Mouse (Mus musculus) thymus, adult 18-20 months (tissue): ENCODE measurements around the gene Ank2.

Source experiments
- DNase-seq, 2 experiments: peaks; one replicate each; pipeline ENCODE4 v3.0.0; 2022; ENCODE audit warnings: mixed read lengths in 2 of 2

Gene Ank2

DNA sequence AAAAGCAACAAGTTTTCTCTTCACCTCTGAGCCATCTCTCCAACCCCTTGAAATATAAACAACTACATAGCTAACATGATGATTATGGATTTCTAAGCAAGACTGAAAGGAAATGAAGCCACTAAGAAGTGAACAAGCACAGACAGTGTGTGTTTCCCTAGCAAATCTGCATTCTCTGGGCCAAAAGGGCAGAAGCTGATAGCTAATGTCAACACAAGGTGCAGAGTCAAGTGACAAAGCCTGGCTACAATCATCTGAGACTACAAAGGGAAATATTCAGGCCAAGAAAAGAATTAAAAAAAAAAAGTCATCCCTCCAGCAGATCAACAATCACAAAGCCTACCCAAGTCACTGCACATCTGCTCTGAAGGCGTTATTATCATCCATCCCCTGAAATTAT lies 330.0 kb downstream of the Ank2 start:
- DNase-seq: no peak

DNA sequence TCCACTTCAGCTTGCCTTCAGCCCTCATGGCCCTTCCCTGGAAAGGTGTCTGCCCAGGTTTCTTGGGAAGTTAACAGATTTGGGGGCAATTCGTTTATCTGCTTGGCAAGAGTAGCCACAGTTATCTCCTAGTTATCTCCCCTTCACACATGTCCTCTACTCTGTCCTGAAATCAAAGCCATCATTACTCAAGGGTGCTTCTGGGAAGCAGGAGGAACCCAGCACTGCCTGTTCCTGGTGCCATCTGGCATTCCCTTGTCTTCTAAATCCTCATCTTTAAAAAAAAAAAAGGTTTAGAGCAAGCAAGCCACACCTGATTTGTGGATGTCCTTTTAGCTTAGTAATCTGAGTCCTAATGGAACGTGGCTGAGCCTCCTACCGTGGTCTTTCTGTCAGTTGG lies 335.4 kb downstream of the Ank2 start:
- DNase-seq: no peak

DNA sequence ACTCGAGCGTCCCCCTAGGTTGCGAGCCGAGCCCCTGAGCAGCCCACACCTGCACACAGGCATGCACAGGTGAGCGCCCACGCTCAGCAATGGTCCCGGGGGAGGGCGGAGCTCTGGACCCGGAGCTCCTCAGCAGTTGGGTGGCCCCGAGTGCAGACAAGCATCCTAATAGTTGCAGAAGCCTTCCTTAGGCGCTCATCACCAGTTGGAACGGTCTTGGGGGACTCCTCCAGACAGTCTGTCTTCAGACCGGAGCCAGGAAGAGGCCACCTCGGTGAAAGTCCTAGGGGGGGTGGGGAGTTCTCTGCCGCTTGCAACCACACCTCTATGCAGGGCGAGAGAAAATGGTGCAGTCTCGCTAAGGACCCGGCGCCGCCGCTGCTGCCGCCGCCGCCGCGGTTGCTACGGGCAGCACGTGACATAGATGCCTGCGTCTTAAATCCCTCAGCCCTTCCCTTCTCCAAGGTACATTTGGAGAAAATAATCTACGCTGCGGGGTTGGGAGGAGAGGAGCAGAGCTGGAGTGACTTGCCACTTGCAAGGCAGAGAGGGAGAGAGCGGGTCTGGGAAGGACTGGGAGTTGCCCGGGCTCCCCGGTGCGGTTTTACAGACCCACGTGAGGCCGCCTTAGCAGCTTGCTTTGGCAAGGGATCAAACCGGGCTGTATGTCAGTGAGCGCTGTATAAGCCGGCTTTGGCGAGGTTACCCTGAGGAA lies 337.0 kb downstream of the Ank2 start:
- DNase-seq: no peak

DNA sequence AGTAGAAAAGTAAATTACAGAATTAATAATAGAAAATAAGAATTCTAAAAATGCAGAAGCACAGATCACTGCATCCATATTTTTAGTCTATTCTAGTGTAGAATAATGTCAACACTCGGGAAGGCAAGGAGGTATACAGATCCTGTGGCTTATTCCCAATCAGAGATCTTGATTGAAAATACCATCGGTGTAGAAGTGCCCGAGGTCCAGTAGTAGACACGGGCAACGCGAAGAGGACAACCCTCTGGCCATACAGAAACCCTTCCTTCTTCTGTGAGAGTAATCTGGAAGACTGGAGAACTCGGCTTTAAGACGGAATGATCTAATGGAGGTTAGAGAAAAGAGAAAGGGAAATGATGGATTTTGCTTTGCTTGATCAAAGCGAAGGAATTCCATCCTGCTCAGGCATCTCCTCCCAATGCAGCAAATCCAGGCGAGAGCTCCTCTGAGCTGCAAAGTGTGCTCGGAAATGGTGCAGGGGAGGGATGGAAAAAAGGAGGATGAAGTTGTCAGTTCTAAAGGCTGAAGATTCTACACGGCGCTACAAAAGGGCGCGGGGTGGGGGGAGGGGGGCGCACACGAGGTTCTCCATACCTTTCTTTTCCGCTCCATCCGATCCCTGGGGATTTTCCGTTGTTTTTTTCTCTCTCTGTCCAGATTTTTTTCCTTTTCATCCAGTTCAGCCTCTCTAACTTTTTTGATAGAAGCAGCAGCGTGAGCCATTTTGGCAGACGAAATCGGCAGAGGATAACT lies 337.9 kb downstream of the Ank2 start:
- DNase-seq: no peak

DNA sequence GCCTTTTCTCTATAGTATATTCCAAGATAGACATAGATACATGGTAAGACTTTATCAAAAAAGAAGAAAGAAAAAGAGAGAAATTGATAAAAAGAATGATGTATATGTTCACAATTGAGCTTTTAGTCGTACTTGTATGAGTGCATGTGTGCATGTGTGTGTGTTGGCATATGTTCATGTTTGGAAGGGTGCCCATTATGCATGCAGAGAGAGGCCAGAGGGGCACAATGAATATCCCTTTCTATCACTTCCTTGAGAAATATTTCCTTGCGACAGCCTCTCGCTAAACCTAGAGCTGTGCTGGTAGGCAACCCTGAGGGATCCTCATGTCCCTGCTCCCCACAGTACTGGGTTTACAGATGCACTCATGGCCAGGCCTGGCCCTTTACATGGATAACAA lies 341.4 kb downstream of the Ank2 start:
- no peak for DNase-seq

DNA sequence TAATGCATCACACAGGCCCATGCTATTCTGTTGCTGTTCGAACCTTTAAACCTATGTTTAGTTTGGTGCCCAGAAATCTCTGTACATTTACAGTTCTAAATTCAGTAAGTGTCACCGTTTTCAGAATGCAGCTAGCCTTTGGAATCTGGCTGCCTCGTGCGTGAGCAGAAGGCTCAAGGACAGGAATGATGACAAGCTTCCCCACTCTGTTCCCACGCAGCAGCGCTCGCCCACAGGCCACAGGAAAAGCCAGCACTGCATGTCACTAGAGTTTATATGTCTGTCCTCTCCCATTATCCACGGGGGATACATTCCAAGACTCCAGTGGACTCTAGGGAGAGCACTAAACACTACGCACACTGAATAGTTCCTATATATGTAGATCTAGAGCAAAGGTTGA lies 343.1 kb downstream of the Ank2 start:
- DNase-seq: no peak

DNA sequence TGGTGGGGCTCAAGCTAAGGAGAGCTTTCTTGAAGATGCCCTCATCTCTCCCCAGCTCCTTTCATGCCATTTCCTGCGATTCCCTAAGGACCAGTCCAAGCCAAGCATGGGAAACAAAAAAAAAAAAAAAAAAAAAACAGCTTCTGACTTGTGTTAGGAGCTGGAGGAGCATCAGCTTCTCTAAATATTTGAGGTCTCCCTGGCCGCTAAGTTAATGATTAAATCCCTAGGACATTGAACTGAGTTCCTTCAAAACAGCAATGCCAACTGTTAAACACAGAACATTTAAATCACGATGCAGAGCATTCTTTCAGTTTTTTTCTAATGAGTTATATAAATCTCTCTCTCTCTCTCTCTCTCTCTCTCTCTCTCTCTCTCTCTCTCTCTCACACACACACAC lies 345.3 kb downstream of the Ank2 start:
- DNase-seq: no peak

DNA sequence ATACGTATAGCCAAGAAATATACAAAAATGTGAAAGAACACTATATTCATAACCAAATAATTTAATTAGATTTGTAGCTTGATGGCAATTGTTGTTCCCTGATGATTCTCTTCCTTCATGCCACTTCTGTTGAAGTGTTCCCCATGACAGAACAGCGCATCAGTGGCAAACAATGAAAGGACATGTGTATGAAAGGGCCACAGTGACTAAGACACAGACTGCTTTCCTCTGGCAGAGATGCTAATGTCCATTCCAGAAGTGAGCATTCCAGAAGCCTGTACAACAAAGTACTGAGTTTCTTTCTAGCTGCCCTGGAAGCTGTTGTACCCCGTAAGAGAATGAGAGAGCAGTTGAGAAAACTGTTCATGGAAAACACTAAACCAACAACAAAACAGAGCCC lies 345.7 kb downstream of the Ank2 start:
- no peak for DNase-seq

DNA sequence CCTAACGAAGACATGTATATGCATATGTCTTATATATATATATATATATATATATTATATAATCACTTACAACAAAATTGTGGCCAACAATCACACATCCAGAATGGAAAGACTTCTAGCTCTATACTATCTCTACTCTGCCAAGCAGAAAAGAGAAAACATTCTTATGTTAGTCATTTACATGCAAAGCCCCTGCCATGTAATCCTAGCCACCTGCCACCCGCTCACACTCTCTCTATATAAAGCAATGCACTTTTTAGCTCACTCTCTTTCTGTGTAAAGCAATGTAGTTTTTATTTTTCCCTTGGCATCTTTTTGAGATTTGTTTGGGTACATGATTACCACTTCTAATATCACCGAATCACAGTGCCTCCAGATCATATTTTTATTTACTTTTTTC lies 350.5 kb downstream of the Ank2 start:
- no peak for DNase-seq

DNA sequence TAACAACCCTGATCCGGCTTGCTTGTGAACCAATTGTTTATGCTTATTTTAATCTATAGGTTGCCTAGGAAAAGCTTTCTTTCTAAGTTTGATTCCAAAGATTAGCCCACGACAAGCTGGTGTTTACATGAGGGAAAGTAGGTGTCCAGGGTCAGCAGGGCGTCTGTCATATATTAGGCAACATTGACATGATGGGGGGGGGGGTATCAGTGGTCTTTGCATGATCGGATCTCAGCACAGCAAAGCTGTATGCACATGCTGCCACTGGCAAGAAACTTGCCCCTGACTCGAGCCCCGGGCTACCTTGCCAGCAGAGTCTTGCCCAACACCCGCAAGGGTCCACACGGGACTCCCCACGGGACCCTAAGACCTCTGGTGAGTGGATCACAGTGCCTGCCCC lies 358.6 kb downstream of the Ank2 start:
- DNase-seq: no peak

DNA sequence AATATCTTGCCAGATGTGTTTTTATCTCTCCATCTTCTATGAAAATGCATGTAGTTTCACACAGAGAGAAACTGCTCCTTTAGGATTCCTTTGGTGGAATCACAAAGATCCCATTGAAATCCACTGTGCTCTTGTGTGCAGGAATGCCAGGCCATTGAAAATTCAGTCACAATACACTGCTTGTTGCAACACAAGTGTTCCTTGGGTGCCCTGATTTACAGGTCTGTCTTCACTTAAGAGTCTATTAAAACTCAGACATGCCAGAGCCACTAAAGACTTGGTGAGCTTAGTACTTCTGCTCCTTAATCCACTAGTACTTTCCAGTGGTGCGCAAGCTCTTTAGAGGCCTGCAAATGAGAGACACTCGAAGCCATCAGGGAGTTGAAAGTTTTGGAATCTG lies 359.5 kb downstream of the Ank2 start:
- DNase-seq: no peak

DNA sequence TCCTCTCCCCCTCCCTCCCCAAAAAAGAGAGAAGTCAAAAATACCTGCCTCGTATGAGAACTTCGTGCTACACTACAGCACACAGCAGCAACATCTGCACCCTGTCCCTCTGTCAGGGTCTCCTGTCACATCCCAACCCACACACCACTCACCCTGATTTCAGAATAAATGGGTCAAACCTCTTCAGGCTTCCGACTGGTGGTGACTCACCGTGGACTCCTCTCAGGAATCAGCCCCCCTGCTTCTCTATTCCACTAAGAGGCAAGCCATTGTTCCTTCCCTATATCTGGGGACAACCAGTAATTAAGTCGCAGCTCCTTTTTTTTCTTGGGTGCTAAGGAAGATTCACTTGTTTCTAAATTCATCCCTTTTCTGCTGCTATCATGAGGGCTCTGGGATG lies 361.6 kb downstream of the Ank2 start:
- DNase-seq: no peak

DNA sequence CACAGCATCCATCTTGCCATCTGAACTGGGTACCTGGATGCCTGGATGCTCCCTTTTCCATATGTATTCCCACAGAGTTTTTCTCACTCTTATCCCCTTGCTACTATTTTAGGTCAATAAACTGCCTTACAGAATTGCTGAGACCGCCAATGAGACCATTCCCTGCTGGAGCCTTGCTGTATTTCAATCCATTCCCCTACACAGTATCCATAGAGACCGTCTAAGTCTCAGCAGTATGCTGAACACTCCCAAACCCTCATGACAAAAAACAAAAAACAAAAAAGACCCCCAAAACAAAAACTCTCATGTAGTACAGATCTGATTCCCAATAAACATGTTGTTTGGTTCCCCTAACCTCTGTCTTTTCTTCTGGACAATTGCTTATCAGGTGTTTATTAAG lies 365.1 kb downstream of the Ank2 start:
- no peak for DNase-seq

DNA sequence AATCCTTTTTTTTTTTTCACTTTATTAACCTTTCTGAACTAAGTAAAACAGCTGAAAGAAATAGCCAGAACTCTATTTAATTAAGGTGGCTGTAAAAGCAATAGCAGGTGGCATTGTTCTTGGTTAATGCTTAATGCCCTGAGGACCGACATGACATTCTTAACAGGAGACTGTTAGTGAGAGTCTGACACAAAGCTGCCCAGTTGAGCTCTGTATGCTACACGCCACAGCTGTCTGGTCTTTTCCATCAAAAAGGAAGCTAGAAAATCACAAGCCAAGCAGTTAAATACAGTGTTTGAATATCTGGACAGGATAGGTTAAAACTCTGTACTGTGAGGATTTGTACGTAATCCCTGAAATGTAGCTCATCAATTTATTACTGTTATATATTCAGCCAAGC lies 368.1 kb downstream of the Ank2 start:
- DNase-seq: no peak

DNA sequence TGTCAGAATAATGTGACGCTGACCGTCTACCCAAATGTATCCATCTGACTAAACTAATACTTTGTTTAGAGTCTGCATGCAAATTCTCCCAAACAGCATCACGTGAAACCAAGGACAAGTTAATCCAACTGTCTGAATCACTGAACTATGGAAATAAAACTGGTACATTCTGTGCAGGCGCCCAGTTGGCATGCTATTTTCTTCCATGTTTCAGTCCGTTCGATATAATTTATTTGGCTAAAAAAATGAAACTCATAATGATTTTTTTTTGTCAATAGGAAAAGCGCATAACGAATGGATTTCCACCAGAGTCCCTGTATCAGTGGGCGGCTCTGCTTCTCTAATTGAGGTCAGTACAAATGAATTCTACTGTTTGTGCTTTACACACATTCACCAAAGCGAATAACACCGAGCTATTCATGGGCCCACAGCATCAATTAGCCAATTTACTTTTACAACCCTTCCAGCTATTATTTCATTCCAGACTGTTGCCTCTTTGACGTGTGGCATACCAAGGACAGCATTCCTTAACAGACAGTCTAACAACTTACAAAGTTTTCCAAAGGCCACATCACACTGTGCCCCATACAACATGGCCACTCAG lies 368.9 kb downstream of the Ank2 start:
- no peak for DNase-seq

DNA sequence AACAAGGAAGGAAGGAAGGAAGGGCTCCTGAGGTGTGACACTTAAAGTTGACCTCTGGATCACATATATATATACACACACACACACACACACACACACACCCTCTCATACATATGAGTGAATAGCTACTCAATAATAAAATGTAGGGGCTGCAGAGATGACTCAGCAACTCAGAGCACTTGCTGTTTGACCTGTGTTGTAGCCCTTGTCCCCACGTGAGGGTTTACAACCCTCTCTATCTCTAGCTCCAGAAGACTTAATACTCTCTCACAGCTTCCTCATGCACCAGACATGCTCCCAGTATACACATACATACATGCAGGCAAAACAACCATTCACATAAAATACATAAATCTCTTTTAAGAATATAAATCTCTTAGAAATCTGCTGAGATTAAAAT lies 369.4 kb downstream of the Ank2 start:
- no peak for DNase-seq

DNA sequence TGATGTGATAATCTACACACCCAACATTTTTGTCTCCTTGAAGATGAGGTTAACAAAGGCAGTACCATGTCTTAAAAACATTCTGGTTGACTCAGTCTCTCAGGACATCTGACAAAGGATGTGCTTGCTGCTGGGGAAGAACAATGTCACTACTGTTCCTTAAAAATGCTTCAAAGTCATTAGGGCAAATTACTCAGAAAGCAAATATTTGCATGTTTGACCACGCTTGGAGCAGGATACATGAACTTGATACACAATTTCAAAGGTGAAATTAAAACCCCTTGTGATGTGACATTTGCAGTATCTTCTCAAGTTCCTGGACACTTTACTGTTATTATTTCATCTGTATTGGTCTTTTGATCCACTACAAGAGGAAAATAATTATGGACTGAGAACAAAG lies 371.5 kb downstream of the Ank2 start:
- DNase-seq: no peak

DNA sequence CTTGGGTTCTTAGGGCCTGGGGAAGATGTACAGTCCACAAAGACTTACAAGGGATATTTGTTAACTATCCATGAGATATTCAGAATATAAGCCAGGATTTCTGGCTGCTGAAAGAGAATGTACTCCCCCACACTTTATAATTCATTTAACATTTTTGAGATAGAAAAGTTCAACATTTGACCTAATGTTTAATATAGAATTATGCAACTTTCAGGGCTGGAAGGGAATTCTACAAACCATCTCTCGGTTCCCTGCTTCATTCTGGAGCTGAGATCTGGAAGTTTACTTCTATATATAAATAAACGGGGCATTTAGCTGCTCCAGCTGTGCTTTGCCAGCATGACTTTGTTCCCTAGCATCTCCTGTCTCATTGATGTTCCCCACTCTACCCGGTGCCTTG lies 372.9 kb downstream of the Ank2 start:
- DNase-seq: no peak

DNA sequence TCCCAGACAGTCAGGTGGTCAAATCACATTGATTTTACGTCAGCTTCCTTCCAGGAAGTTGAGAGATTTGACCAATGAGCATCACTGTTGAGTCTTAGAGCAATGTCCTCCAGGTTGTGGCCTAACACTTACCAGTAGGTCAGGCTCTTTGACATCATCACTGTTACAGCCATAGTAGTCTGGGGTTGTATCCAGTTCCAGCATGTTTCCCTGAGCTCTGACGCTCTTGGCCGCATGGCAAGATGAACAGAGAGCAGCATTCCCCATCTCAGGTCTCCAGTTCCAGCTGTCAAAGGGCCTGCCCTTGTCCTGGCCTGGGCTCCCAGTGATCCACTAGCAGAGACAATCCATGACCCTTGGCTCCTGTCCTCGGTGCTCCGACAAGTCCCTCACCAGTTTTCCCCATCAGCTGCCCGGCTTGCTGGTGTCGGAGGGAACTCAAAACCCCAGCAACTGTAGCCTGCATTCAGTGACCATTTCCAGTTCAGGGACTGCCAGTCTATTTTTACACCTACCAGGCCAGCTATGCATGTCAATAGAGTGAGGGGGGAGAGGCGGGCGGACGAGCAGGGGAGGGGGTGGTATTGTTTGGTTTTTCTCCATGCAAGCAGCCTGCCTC lies 374.7 kb downstream of the Ank2 start:
- no peak for DNase-seq

DNA sequence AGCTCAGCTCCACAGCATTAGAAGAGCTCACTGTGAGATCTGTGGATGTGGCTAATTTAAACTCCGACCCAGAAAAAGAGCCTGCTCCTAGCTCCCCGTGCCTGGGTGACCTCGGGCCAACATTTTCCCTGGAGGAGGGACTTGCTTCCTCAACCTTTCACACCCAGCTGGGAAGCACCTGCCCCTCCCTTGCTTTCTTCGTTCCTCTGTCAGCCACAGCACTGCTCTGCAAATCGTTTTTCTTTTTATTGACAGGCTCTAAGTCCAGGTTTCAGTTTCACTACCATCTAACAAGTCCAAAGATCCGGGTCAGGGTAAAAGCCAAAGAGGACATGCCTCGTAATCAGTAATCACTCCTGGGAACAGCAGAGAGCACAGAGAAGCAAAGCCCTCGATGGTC lies 375.8 kb downstream of the Ank2 start:
- no peak for DNase-seq

DNA sequence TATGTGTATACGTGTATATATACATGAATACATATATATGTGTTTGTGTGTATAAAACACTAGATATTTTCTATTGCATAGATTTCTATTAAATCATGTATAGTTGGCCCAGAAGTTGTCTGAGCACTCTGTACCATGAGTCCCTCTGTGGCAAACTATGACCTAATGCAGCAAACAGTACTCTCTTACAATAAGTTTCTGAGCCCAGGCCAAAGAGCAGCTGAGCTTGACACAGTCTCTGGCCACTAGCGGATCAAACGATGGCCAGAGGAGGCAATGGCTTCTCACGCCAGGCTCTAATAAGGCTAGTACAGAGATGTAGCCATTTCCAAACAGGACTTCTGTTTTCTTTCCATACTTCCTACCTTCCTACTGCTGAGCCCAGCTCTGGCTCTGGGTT lies 380.4 kb downstream of the Ank2 start:
- DNase-seq: no peak

DNA sequence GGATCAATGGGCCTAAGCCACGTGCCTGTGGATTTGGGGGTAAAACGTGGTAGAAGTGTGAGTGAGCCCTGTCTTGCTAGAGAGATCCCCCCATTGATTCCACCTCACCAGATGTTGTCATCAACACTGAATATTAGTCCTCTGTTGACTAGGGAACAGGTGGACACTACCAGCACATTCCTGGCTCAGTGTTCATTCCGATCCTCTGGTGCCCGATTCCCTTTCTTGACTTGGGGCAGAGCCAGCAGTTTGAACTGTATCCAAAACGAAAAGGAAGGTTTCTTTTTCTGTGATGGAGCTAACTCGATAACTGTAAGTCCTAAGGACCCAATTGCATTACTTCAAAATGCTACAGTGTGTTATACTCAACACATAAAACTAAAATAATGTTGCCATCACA lies 382.9 kb downstream of the Ank2 start:
- no peak for DNase-seq

DNA sequence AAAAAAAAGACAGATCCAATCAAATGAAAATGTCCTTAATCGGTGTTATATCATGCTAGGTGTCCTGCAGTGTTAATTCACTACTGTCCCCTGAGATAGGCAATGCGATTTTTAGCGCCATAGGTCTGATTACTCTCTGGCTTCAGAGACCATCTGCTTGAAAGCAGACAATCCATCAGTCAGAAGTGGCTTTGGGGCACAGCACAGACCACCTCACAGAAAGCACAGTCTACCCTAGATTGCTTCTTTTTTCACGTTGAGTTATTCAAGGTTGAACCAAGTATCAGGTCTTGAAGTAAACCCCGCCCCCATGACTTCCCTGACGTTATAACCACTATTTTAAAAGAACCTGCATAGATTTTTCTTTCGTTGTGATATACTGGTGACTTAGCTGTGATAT lies 385.9 kb downstream of the Ank2 start:
- DNase-seq: no peak

DNA sequence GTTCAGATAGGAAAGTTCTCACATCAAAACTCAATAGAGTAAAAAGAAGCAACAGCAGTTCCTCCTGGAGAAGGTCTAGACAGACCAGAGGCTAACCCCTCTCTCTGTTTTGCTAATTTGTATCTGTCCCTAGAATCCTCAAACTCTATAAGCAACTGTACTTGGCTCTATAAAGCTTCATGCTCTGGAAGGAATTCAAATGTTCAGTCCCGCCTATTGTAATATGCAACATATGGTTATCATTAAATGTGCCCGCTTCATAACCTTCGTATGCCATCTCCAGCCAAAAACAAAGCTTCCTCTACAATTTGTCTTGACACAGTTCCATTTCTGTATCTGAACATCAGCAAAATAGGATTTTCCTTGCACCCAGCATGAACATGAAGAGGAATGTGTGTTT lies 389.7 kb downstream of the Ank2 start:
- DNase-seq: no peak
